Mouse (Mus musculus) lung, postnatal 25 days (tissue): ENCODE data around the gene Naa80.
"Not testable (repeated sequence)": the region's sequence is repeated elsewhere in the genome, so short reads cannot be mapped to it uniquely, and the experiment has no call there.

Experiments used
- DNase-seq: peaks from one replicate; pipeline ENCODE4 v3.0.0; 2022; ENCODE audit warnings: low spot score

Naa80 gene

DNA sequence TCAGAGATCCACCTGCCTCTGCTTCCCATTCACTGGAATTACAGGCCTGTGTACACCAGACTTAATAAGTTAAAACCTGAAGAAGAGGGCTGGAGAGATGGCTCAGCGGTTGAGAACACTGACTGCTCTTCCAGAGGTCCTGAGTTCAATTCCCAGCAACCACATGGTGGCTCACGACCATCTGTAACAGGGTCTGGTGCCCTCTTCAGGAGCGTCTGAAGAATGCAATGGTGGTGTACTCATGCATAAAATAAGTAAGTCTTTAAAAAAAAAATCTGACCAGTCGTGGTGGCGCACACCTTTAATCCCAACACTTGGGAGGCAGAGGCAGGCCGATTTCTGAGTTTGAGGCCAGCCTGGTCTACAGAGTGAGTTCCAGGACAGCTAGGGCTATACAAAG lies 4.9 kb upstream of the Naa80 start:
- not testable (repeated sequence) for DNase-seq

DNA sequence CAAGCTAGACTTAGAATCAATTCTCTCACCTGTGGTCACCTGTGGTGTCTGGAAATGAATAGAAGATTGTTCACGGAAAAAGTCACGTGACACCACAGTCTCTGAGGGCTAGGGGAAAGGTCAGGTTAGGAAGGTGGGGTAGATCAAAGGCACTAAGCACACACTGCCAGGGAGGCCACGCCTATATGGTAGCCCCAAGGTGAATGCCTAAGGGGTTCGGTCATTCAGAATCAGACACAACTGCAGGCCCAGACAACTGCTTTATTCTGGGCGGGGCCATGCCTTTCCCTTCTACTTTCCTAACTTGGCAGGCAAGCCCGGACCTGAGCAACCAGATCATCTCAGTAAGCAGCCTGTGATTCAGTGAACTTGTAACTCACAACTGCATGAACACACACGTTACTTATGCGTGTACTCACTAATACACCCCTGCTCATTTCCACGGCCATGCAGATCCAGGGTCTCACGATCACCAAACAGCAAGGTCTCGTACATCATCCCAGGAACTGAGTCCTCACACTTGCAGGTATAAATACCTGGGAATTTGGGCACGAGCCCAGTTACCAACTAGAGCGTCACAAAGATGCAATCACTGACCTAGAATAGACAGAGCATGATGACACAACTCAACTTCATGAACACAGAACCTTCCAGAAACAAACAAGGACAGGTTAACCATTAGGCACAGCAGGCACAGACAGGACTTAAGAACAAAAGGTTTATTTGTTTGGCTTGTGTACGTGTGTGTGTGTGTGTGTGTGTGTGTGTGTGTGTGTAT lies 2.9 kb upstream of the Naa80 start:
- no peak for DNase-seq

DNA sequence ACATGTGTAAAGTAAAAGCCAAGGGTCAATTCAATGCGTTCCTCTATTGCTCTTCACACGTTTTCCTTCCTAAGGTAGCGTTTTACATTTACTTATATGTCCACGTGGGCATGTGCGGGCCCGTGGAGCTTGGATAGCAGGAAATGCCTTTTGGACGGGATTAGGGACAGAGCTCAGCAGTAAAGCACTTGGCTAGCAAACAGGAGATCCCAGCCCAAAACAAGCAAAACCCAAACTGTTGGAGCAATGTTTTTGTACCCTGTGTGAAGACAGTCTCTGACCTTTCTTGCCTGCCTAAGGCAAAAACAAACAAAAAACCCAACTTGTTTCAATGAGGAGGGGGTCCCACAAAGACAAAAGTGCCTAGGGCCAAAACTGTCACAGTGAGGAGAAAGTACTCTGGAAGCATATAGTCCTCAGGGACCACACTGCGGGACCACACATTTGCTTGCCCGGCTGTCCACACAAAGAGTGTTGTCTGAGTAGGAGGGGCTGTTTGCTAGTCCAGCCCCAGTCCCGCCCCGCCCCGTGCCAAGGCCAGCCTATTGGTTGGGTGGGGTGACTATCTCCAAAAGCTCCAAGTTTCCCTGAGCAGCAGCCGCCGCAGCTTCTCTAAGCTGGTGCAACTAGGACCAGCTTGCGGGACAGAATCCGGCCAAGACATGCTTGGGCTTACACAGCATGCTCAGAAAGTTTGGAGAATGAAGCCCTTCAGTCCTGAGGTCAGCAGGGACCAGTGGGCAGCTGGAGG lies 2.2 kb upstream of the Naa80 start, which contains the start of gene Hyal1:
Hyal1 (plus strand) TSS at position 571 of the 751 bp plus-strand sequence.
- DNase-seq = peak; percentile 84

- DNase-seq = no peak
These were observed 816 bp upstream of the Naa80 start for GRCm38 (mm10) chr9:107577871-107578270.

GRCm38 (mm10) chr9:107579023-107579900 lies 575 bp downstream of the Naa80 start:
- no peak for DNase-seq

DNA sequence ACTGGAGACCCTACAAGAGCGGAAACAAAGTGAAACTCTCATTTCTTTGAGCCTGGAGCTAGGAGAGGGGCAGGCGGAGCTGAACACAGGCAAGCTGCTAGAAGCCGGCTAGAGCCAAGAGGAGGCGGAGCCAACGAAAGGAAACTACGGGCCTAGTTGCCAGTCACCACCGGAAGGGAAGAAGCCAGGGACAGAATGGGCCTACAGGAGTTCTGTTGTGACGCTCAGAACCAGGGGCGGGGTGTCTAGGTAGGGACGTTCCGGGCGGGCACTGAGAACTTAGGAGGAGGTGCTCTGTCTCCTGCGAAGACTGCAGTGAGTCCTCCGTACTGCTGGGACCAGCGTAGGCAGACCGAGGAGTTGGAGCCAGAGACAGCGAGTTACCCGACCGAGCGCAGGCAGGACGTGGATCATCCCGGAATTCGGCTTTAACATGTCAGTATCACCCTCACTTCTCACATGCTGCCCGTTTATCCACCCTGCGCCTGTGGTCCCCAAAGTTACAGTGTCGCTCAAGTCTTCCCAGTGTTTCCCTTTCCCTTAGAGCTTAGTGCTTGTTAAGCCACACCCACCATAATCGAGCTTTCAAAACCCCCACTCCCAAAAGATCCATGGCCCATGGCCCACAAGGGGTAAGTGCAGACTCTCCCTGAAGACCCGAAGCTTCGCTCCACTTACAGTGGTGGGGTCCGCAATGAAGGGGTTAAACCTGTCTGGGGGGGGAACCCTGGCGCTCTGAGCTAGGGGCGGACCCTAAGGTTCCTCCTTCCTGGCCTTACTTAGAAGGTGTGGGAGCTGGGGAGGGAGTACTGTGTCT lies 2.0 kb downstream of the Naa80 start, which contains the start of gene Hyal3:
Hyal3 (plus strand) TSS at position 318 of the 817 bp plus-strand sequence.
- peak; percentile 96 for DNase-seq

DNA sequence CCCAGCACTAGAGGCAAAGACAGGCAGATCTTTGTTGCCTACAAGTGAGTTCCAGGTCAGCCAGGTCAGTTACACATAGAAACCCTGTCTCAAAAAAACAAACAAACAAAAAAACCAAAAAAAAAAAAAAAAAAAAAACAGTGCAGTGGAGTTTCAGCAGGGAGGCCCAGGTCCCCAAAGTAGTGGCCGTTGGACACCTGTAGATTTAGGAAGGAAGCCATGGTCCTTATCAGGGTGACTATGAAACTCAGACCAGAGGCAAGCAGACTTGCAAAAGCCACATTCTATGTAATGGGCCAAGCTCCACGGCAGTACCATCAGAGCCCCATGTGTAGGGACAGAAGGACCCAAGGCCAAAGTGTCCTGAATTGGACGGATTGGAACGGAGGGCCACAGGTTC lies 2.9 kb downstream of the Naa80 start:
- no peak for DNase-seq

GRCm38 (mm10) chr9:107582509-107583062 lies 3.9 kb downstream of the Naa80 start:
- no peak for DNase-seq

DNA sequence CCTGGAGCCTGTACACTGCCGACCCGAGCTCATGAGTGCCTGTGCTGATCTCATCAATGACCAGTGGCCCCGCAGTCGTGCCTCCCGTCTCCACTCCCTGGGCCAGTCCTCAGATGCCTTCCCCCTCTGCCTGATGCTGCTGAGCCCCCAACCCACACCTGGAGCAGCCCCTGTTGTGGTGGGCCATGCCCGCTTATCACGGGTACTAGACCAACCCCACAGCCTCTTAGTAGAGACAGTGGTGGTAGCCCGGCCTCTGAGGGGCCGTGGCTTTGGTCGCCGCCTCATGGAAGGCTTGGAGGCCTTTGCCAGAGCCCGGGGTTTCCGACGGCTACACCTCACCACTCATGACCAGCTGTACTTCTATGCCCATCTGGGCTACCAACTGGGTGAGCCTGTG lies 4.5 kb downstream of the Naa80 start:
- no peak for DNase-seq

- DNase-seq = no peak
These were observed 7.8 kb downstream of the Naa80 start for GRCm38 (mm10) chr9:107586504-107586903.

- peak; percentile 99 for DNase-seq
These were observed 8.5 kb downstream of the Naa80 start, which contains the start of gene Ifrd2 for GRCm38 (mm10) chr9:107586974-107587832. Gene Ifrd2 (plus strand): TSS chr9:107587642.

- DNase-seq = no peak
These were observed 9.3 kb downstream of the Naa80 start for GRCm38 (mm10) chr9:107587833-107588639.

DNA sequence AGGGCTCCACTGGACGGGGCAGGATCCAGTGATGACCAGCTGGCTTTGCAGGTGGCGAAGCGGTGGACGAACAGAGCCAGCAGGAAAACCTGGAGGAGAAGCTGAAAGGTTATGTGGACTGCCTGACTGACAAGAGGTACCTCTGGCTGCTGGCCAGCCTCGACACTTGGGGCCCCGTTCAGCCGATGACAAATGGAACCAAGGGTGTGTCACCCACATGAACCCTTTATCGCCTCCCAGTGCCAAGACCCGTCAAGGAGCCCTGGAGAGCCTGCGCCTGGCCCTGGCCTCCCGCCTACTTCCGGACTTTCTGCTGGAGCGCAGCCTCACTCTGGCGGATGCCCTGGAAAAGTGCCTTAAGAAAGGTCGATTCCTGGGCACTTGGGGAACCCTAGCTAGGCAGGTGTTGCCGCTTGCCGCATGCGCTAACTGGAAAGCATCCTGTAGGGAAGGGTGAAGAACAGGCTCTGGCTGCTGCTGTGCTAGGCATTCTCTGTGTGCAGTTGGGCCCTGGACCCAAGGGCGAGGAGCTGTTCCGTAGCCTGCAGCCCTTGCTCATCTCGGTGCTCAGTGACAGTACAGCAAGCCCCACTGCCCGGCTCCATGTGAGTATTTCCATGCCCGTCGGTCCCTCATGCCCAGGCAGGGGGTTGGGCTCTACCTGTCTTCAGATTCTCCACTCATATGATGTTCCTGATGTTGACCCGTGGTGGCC lies 11.5 kb downstream of the Naa80 start:
- DNase-seq = peak; percentile 89

- DNase-seq = no peak
These were observed 12.0 kb downstream of the Naa80 start for GRCm38 (mm10) chr9:107590773-107591060.

- DNase-seq = no peak
These were observed 14.7 kb downstream of the Naa80 start for GRCm38 (mm10) chr9:107593101-107593976.

DNA sequence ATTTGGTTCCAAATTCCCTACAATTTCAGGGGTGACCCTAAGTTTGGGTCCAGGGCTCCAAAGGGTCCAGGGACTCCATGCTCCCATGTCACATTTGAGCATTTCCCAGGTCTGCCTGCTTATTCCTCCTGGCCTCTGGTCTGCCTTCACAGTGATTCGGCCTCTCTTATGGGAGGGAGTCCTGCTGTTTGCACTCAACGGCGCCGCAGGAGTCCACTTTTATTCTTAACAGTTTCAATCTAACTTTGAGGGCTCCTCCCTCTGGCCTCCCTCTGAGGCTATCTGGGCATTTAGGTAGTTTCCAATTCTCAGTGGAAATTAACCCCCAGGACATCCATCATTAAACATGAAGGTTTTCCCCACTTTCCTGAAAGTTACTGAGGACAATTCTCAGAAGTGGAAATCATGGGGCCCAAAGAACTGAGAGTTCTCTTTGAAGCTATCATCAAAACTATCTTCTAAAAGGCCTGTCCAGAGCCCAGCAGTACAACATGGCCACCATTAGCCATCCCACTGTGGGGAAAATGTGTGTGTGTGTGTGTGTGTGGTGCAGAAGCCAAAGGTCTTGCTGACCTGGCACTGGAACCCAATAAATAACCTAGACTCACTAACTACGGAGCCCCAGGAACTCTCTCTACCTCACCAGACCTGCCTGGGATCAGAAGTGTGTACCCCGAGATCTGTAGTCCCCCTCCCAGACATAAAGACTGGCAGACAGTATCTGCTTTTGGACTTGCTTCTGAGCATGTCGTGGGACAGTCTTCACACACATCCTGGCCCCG lies 15.8 kb downstream of the Naa80 start:
- DNase-seq = no peak
